Mouse (Mus musculus) intestine, embryonic 16.5 days (tissue): ENCODE data around the gene Sp1. TPM values are rescaled to one million over a fixed set of nuclear protein-coding genes. Genes with fewer than 3 reads are reported as not detected.

Source experiments
- ATAC-seq: fragments of 200-750 bp; cut with Nextera tagmentation; 2 replicates; pipeline ENCODE4 v1.8.0; 2017; ENCODE audit warnings: moderate TSS enrichment, moderate library complexity
- H3K27ac ChIP-seq: fragments of 300-500 bp; sonication (generic); 2 replicates; pipeline ENCODE4 v1.5.1; 2014; ENCODE audit warnings: mild to moderate bottlenecking, low read length
- H3K27me3 ChIP-seq: fragments of 300-500 bp; sonication (generic); replicated peaks from 2 replicates; pipeline ENCODE4 v1.6.1; 2014; ENCODE audit warnings: low read length, control low read depth, mixed read lengths; ENCODE audit not compliant: control insufficient read depth, insufficient read depth
- H3K36me3 ChIP-seq: fragments of 300-500 bp; sonication (generic); 2 replicates; pipeline ENCODE4 v1.6.1; 2014; ENCODE audit warnings: low read length, control low read depth; ENCODE audit not compliant: control insufficient read depth, insufficient read depth
- H3K4me1 ChIP-seq: fragments of 300-500 bp; sonication (generic); 2 replicates; pipeline ENCODE4 v1.6.1; 2014; ENCODE audit warnings: low read length, control low read depth, mixed read lengths; ENCODE audit not compliant: control insufficient read depth, insufficient read depth
- H3K4me2 ChIP-seq: fragments of 300-500 bp; sonication (generic); 2 replicates; pipeline ENCODE4 v1.6.1; 2014; ENCODE audit warnings: low read depth, low read length, control low read depth
- H3K4me3 ChIP-seq: fragments of 300-500 bp; sonication (generic); 2 replicates; pipeline ENCODE4 v1.5.1; 2014; ENCODE audit warnings: mild to moderate bottlenecking, low read length
- H3K9ac ChIP-seq: fragments of 300-500 bp; sonication (generic); 2 replicates; pipeline ENCODE4 v1.6.1; 2014; ENCODE audit warnings: low read depth, low read length
- H3K9me3 ChIP-seq: fragments of 300-500 bp; sonication (generic); 2 replicates; pipeline ENCODE4 v1.6.1; 2016; ENCODE audit warnings: low read length, control low read depth; ENCODE audit not compliant: control insufficient read depth
- WGBS: fragments of 180-500 bp; shearing (Covaris S2); extraction: QIAGEN DNeasy Blood & Tissue Kit; methylation state at CpG from one replicate; pipeline ENCODE4 v1.1.7; 2014; 5-methylcytosine and 5-hydroxymethylcytosine counted together
- polyA plus RNA-seq: library from polyadenylated mRNA; unstranded; fragments of >200 nt; fragmentation: Nextera tagmentation; extraction: Ambion mirVana; gene quantifications from 2 replicates; pipeline ENCODE4 v1.2.1, GENCODE M21; 2015

Gene Sp1
- polyA plus RNA-seq, 1 experiment from 2014 or later, result 7.2 TPM

DNA sequence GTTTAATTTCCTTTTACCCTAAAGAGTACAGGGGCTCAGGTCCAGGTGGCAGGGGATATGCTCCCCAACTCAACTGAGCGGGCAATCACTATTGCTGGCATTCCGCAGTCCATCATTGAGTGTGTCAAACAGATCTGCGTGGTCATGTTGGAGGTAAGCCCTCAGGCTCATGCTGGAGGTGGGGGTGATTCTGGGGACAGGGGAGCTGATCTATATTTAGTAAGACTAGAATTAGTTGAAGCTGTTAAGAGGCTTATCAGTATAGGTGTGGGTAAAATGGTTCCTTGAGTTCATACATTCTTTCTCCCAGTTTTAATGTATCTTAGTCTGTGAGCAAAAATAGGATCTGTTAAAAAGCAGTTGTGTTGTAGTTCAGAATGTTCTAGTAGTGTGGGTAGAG lies 77.2 kb downstream of the Sp1 start:
- WGBS, result 82% methylated on average over 3 of the region's 3 CpGs

DNA sequence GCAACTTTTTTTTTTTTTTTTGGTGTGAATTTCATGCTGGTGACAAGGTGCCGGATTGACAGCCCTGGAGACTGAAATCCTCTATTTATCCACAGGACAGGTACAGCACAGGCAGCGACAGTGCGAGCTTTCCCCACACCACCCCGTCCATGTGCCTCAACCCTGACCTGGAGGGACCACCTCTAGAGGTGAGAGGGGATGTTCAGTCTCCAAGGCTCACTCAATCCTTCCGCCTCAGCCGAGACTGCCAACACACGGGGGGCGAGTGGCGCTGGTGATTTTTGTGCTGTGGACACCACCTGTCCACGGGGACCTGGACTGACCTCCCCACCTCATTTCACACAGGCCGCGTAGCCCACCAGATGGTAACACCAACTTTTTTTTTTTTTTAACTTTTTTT lies 79.9 kb downstream of the Sp1 start:
- ATAC-seq, result no peak
- no peak overlapping the region for H3K9ac ChIP-seq
- no peaks in the 10 kb centered on the region for H3K27me3 ChIP-seq
- no peak overlapping the region for H3K4me3 ChIP-seq
- H3K27ac ChIP-seq, result no peak overlapping the region
- H3K4me2 ChIP-seq, result no peak overlapping the region
- no peaks in the 10 kb centered on the region for H3K9me3 ChIP-seq
- H3K4me1 ChIP-seq, result no peaks in the 10 kb centered on the region
- 90% methylated on average over 12 of the region's 12 CpGs for WGBS
- H3K36me3 ChIP-seq, result peaks cover 19% of the 10 kb centered on the region

More for the DNA sequence above, 77.2 kb downstream of the Sp1 start:
- no peaks in the 10 kb centered on the region for H3K9me3 ChIP-seq
- no peak overlapping the region for H3K4me3 ChIP-seq
- H3K27me3 ChIP-seq, result no peaks in the 10 kb centered on the region
- H3K4me2 ChIP-seq, result no peak overlapping the region
- no peak for ATAC-seq
- no peak overlapping the region for H3K9ac ChIP-seq
- H3K36me3 ChIP-seq, result peaks cover 18% of the 10 kb centered on the region
- no peak overlapping the region for H3K27ac ChIP-seq
- no peaks in the 10 kb centered on the region for H3K4me1 ChIP-seq

Other genes with a start within 250 kb of the Sp1 start
- 33.6 and 35.3 TPM in 2 replicates for gene Zfp740, start 202.9 kb upstream of the Sp1 start, polyA plus RNA-seq
- gene Csad, start 201.4 kb upstream of the Sp1 start, polyA plus RNA-seq, result 33.2 and 38.4 TPM in 2 replicates
- 9.5 and 10.3 TPM in 2 replicates for gene Itgb7, start 174.2 kb upstream of the Sp1 start, polyA plus RNA-seq
- 13.6 and 14.7 TPM in 2 replicates for gene Rarg, start 148.6 kb upstream of the Sp1 start, polyA plus RNA-seq
- gene Gm9918, start 135.6 kb upstream of the Sp1 start, polyA plus RNA-seq, result 0.13 TPM in 1 of 2 replicates, not detected in the other
- gene Mfsd5, start 126.7 kb upstream of the Sp1 start, polyA plus RNA-seq, result 74.2 and 77.6 TPM in 2 replicates
- gene Espl1, start 109.9 kb upstream of the Sp1 start, polyA plus RNA-seq, result 18.0 and 21.1 TPM in 2 replicates
- gene Pfdn5, start 80.0 kb upstream of the Sp1 start, polyA plus RNA-seq, result 280 and 283 TPM in 2 replicates
- 75.3 and 80.9 TPM in 2 replicates for gene Myg1, start 74.4 kb upstream of the Sp1 start, polyA plus RNA-seq
- 50.6 and 59.1 TPM in 2 replicates for gene Aaas, start 55.4 kb upstream of the Sp1 start, polyA plus RNA-seq
- 0.50 and 0.60 TPM in 2 replicates for gene Sp7, start 39.0 kb upstream of the Sp1 start, polyA plus RNA-seq
- gene Amhr2, start 39.2 kb downstream of the Sp1 start, polyA plus RNA-seq, result 0.75 and 0.88 TPM in 2 replicates
- 173 and 182 TPM in 2 replicates for gene Prr13, start 52.9 kb downstream of the Sp1 start, polyA plus RNA-seq
- 138 and 152 TPM in 2 replicates for gene Pcbp2, start 64.4 kb downstream of the Sp1 start, polyA plus RNA-seq
- gene Gm10337, start 97.6 kb downstream of the Sp1 start, polyA plus RNA-seq, result 5.5 TPM in 1 of 2 replicates, not detected in the other
- gene Map3k12, start 110.9 kb downstream of the Sp1 start, polyA plus RNA-seq, result 9.2 TPM in 2 replicates
- 91.3 and 105 TPM in 2 replicates for gene Tarbp2, start 112.0 kb downstream of the Sp1 start, polyA plus RNA-seq
- 1.8 and 1.9 TPM in 2 replicates for gene Npff, start 118.8 kb downstream of the Sp1 start, polyA plus RNA-seq
- gene Gm28047, start 218.9 kb downstream of the Sp1 start, polyA plus RNA-seq, result not detected in 2 replicates
- 21.9 and 22.5 TPM in 2 replicates for gene Atf7, start 219.3 kb downstream of the Sp1 start, polyA plus RNA-seq